Mouse (Mus musculus): Measurements from ENCODE around the gene Srebf2.
A peak's percentile ranks its signal among the peaks of the same experiment; 100 is the strongest.

Srebf2 gene

DNA sequence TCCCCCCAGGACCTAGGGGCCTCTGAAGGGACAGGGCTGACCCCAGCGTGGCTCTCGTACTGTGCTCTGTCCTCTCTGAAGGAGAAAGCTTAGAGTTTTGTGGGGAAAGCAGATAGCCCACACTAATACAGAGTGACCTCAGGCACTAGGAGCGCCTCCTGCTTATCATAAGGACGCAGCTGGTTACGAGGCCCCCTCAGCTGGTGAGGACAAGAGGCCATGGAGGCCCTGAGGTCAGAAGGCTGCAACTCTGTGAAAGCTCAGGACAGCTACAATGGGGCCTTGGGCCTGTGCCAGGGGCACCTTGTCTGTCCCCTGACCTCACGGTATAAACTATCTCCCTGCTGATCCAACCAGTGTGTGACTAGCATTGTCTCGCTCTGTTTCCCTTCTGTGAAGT is 37.2 kb downstream of the Srebf2 start:
- DNase-seq: peak; percentile 64

DNA sequence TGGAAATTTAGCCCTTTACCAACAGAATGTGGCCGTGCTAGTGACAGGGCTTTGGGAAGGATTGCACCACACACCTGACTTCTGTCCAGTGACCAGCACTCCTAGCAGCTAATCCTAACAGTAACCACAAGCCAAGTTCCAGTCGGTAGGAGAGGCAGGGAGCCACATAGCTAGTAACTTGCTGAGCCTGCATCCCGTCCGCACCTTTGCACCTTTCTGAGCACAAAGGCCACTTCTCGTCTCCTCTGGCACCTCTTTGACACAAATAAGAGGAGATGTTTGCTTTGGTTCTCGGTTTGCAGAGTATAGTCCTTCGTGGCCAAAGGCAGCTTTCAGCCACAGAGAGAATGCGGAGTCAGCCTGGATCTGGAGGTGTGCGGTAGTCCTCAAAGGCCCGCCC is 37.7 kb downstream of the Srebf2 start:
- DNase-seq: peak; percentile 67

DNA sequence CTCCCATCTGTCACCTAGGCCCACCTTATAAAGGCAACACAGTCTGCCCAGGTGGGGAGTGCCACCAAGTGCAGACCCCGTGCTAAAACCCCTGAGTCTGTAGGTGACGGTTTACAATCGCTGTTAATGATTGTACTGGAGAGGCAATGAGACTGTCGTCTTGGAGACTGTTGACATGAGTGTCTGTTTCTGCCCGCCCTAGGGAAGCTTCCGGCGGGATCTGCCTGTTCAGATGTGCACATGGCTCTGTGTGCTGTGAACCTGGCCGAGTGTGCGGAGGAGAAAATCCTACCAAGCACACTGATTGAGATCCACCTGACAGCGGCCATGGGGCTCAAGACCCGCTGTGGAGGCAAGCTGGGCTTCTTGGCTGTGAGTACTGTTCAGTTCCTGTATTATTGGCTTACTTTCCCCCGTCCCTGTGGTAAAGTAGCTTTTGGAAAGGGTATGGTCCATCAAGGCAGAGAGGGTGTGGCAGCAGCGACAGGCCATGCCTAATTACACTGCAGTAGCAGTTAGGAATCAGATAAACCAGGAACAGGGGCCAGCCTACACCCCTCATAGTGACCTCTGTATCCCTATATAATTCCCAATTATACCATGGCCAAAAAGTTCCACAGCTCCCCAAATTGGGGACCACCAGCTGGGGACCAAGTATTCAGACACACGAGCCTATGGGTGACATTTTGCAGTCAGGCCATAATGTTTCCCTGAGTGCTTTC is 38.2 kb downstream of the Srebf2 start:
- no peak for DNase-seq

- DNase-seq: no peak
Observed at GRCm38 (mm10) chr15:82186131-82186530, 39.1 kb downstream of the Srebf2 start.

GRCm38 (mm10) chr15:82186931-82187330 is 40.0 kb downstream of the Srebf2 start:
- no peak for DNase-seq

- no peak for DNase-seq
Observed at GRCm38 (mm10) chr15:82187401-82187800, 40.4 kb downstream of the Srebf2 start.

GRCm38 (mm10) chr15:82187924-82188323 is 40.9 kb downstream of the Srebf2 start:
- DNase-seq: no peak

DNA sequence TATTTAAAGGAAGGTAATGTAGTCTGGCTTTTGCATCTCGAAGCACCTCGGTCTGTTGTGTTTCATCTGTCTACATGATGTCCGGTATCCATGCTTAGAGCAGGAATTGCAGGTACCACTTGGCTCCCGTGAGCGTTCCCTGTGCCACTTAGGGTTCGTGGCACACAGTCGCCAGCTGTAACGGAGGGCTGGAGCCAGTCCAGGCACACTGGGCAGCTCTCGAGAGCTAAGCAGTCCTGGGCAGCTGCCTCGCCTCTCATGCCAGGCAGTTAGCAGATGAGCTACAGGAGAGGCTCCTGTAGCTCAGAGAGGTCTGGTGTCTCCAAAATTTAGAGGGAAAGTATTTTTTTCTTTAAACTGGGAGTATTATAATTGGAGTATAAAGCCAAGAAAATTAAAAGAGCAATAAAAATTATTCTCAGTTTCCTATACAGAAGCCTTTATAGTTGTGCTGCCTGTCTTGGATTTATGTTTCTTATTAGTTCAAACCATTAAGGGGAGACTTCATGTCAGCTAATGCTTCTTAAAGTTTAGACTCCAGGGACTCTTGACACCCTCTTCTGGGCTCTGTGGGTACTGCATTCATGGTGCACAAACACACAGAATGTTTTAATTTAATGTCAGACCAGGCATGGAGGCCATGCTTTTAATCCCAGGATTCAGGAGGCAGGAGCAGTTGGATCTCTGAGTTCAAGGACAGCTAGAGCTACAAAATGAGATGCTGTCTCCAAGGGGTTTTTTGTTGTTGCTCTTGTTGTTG is 41.7 kb downstream of the Srebf2 start:
- DNase-seq: peak; percentile 46

- no peak for DNase-seq
Observed at GRCm38 (mm10) chr15:82192617-82193016, 45.6 kb downstream of the Srebf2 start.

- no peak for DNase-seq
Observed at GRCm38 (mm10) chr15:82196300-82196699, 49.3 kb downstream of the Srebf2 start.

DNA sequence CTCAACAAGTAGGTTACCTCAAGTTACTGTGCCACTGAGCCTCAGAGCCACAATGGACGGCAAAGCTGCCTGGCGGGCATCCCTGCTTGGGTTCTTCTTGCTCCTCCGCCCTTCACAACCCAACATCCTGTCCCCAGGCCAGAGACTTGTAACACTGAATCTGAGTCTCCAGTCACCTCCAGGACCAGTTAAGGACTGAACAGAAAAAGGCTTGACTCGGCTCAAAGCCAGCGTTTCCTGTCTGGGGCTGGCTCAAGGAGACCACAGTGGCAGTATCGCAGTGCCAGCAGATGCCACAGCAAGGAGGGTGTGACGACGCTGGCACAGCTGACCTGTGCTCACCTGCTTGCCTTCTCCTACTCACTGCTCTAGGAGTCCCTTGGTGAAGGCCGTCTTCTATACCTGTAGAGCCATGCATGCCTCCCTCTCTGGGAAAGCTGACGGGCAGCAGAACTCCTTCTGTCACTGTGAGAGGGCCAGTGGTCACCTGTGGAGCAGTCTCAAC is 50.3 kb downstream of the Srebf2 start:
- DNase-seq: no peak

DNA sequence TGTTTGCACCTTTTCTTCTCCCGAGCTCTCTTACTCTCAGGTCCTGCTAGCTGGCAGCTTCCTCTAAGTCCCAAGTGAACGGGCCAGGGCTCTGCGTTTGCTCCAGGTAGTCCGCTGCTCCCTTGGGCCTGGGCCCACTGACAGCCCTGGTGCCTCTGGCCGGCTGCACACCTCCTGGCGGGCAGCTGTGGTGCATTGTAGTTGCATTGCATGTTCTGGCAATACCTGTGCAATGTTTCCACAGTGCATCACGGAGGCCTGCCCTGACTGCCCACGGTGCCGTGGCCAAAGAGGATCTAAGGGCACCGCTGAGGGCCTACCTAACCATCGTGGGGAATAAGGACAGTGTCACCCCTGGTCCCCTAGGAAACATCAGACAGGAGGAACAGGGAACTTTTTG is 51.0 kb downstream of the Srebf2 start:
- DNase-seq: no peak

- no peak for DNase-seq
Observed at GRCm38 (mm10) chr15:82198342-82198741, 51.4 kb downstream of the Srebf2 start.

GRCm38 (mm10) chr15:82199546-82199945 is 52.6 kb downstream of the Srebf2 start:
- no peak for DNase-seq

DNA sequence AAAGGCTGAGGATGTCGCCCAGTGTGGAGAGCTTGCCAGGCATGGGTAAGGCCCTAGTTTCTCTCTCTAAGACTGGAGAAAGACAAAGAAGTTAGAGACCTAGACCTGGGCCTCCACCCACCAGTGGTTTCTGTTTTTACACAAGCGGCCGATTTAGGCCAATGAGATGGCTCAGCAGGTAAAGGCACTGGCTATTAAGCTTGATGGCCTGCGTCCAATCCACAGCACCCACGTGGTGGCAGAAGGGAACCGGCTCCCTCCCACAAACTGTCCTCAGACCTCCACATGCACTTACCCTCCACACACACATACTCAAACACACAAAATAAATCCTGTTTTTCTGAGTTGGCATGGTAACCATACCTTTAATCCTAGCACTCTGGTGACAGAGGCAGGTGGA is 55.1 kb downstream of the Srebf2 start:
- no peak for DNase-seq

- DNase-seq: no peak
Observed at GRCm38 (mm10) chr15:82203090-82203489, 56.1 kb downstream of the Srebf2 start.

DNA sequence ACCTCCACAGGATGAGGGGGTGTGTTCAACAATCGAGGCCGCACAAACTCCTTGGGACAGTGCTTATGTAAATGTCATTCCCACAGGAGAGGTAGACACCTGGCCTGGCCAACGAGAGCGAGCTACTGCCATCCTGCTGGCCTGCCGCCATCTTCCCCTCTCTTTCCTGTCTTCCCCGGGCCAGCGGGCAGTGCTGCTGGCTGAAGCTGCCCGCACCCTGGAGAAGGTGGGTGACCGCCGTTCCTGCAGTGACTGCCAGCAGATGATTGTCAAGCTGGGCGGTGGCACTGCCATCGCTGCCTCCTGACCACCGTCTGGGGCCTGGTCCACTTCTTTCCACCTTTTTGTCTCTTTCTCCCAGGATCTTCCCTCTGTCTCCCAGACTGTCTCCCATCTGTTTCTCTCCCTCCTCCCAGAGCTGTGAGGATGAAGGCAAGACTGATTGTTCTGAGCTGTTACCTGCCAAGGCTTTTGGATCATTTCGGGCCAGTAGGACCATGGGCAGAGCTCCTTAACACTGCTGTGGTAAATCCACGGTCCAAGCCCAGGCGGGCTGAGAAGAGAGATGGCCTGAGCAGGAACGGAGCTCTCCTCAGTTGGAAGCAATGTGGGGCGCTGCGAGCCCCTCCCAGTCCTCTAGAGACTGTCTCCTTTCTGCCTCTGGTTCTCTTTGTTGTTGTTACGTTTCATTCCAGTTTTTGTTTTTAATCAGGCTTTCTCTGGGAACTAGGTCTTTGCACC is 56.8 kb downstream of the Srebf2 start:
- DNase-seq: no peak

DNA sequence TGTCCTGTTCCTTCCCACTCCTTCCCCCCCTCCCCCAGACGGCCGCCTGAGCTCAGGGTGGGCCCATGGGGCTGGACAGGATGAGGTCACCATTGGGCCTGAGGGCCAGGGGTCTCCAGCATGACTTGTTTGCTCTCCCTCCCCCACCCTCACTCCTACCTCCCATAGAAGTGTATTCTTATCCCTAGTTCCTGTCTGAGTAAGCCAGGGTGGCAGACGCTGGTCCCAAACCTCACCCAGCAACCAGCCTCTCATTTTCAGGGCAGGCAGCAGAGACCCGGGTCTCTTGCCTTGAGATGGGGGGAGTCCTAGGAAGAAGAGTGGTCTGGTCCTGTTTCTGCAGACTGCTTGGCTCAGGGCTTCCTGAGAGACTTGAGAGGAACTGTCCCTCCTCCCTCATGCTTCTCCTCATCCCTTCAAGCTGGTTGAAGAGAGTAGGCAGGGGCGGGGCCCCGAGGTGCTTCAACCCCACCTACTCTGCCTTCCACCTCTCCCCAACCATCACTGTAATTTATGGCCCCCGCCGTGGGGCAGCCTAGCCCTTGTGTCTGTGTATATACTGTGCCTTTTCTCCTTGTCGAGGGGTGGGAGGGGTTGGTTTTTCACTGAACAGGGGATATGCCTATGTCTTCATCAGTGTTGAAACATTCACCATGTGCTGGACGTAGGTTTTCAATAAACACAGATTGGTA is 57.8 kb downstream of the Srebf2 start:
- DNase-seq: no peak

DNA sequence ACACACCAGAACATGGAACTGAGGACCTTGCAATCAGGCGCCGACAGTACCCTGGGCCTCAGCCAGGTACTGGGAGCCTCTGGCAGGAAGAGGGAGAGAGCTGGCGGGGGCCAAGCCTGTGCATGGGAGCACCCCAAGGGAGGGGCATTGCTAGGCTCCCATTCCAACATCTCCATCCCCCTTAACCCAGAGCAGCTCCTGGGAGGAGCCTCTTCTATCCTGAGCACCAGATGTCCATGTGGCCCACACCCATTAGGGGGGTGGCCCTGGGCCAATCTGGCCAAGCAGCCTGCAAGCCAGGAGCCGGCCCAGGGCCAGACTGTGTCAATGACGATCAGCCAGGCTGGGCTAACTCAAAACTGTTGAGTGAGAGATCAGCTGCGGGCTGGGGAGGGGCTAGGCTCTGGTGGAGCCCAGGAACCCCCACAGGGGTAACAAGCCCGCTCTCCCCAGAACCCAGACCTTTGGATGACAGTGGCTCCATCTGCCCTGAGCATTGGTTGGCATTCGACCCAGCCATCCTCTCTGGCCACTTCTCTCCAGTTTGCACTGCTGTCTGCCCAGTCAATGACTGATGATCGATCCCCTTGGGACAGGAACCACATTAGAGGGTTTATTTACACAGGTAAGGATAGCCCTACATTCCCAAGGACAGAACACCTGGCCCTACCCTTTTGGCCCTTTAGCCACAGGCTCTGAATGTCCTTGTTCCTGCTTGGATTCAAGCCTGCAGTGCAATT is 59.6 kb downstream of the Srebf2 start:
- no peak for DNase-seq

DNA sequence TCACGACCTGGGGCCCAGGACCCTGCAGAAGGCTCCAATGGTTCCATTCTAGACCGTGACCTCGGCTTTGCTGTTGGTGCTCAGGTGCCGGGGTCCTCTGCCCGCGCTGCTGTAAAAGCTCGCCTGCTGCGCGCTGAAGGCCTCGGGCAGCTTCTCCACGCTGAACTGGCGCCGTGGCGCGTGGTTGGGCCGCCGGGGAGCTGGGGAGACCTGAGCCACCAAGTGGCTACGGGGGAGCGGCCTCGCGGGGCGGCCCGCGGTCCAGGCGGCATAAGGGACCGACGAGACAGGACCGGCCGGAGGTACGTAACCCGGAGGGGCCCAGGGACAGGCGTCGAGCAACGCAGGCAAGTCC is 60.1 kb downstream of the Srebf2 start:
- no peak for DNase-seq

GRCm38 (mm10) chr15:82207504-82208219 is 60.7 kb downstream of the Srebf2 start:
- DNase-seq: no peak

GRCm38 (mm10) chr15:82208307-82208706 is 61.3 kb downstream of the Srebf2 start:
- no peak for DNase-seq
